Mouse (Mus musculus) intestine, postnatal 0 days (tissue): ENCODE results near the gene Catsper3. TPM values are rescaled to one million over a fixed set of nuclear protein-coding genes. Genes with fewer than 3 reads are reported as not detected.

Source experiments
- ATAC-seq: fragments of 200-750 bp; cut with Nextera tagmentation; 2 replicates; pipeline ENCODE4 v1.8.0; 2017; ENCODE audit warnings: mild to moderate bottlenecking, moderate TSS enrichment, moderate library complexity
- H3K27ac ChIP-seq: fragments of 300-500 bp; sonication (generic); 2 replicates; pipeline ENCODE4 v1.5.1; 2014; ENCODE audit warnings: mild to moderate bottlenecking, low read depth, low read length, moderate library complexity
- H3K27me3 ChIP-seq: fragments of 300-500 bp; sonication (generic); replicated peaks from 2 replicates; pipeline ENCODE4 v1.6.1; 2014; ENCODE audit warnings: low read length, mixed read lengths; ENCODE audit not compliant: control insufficient read depth, insufficient read depth
- H3K36me3 ChIP-seq: fragments of 300-500 bp; sonication (generic); 2 replicates; pipeline ENCODE4 v1.6.1; 2014; ENCODE audit warnings: mild to moderate bottlenecking, moderate library complexity; ENCODE audit not compliant: control insufficient read depth, insufficient read depth
- H3K4me1 ChIP-seq: fragments of 300-500 bp; sonication (generic); replicated peaks from 2 replicates; pipeline ENCODE4 v1.6.1; 2014; ENCODE audit warnings: antibody characterized with exemption, low read length, mixed read lengths; ENCODE audit not compliant: control insufficient read depth, insufficient read depth
- H3K4me2 ChIP-seq: fragments of 300-500 bp; sonication (generic); replicated peaks from 2 replicates; pipeline ENCODE4 v1.6.1; 2014; ENCODE audit warnings: low read depth, mild to moderate bottlenecking, moderate library complexity
- H3K4me3 ChIP-seq: fragments of 300-500 bp; sonication (generic); 2 replicates; pipeline ENCODE4 v1.5.1; 2014; ENCODE audit warnings: low read depth, low read length
- H3K9ac ChIP-seq: fragments of 300-500 bp; sonication (generic); 2 replicates; pipeline ENCODE4 v1.6.1; 2014; ENCODE audit warnings: mild to moderate bottlenecking, low read depth, low read length
- H3K9me3 ChIP-seq: fragments of 300-500 bp; sonication (generic); 2 replicates; pipeline ENCODE4 v1.6.1; 2016; ENCODE audit warnings: mixed run types; ENCODE audit not compliant: control insufficient read depth
- CTCF ChIP-seq: sonication (generic); IDR thresholded peaks from 2 replicates; pipeline ENCODE4 v1.5.1; 2016; ENCODE audit warnings: low read depth, mild to moderate bottlenecking, control low read depth, antibody characterized with exemption, moderate library complexity
- WGBS: fragments of 180-500 bp; shearing (Covaris S2); extraction: QIAGEN DNeasy Blood & Tissue Kit; methylation state at CpG from one replicate; pipeline ENCODE4 v1.1.7; 2014; 5-methylcytosine and 5-hydroxymethylcytosine counted together
- polyA plus RNA-seq: library from polyadenylated mRNA; unstranded; fragments of >200 nt; fragmentation: Nextera tagmentation; extraction: Ambion mirVana; gene quantifications from 2 replicates; pipeline ENCODE4 v1.2.1, GENCODE M21; 2015

Gene Catsper3
- polyA plus RNA-seq, 1 experiment from 2014 or later, result 0.14 TPM

- H3K27ac ChIP-seq, result no peak overlapping the region
- peaks cover 71% of the 10 kb centered on the region for H3K27me3 ChIP-seq
- H3K4me1 ChIP-seq, result no peaks in the 10 kb centered on the region
- WGBS, result 4% methylated on average over 12 of the region's 12 CpGs
- TF ChIP-seq CTCF, result no peak
- H3K36me3 ChIP-seq, result no peaks in the 10 kb centered on the region
- H3K4me3 ChIP-seq, result peak overlapping the region; percentile 59
- no peak for ATAC-seq
- H3K9ac ChIP-seq, result peak overlapping the region; percentile 49
- H3K9me3 ChIP-seq, result no peaks in the 10 kb centered on the region
- peak overlapping the region; percentile 89 for H3K4me2 ChIP-seq
Observed at GRCm38 (mm10) chr13:55829018-55829655, 44.8 kb downstream of the Catsper3 start.

- Histone ChIP-seq H3K4me1 (no peaks in the 10 kb centered on the region), H3K9ac (peak overlapping the region; percentile 64), H3K36me3 (no peaks in the 10 kb centered on the region), H3K27me3 (peaks cover 74% of the 10 kb centered on the region), H3K4me3 (peak overlapping the region; percentile 59), H3K4me2 (peak overlapping the region; percentile 89), H3K9me3 (no peaks in the 10 kb centered on the region), H3K27ac (no peak overlapping the region; the same call in 1 of the 2 replicates)
- no peak for TF ChIP-seq CTCF
- 1% methylated on average over 48 of the region's 48 CpGs for WGBS
- no peak; the same call in 1 of the 2 replicates for ATAC-seq
Observed at GRCm38 (mm10) chr13:55830081-55830832, 45.9 kb downstream of the Catsper3 start.

GRCm38 (mm10) chr13:55830833-55831721, 46.7 kb downstream of the Catsper3 start:
- H3K4me1 ChIP-seq, result no peaks in the 10 kb centered on the region
- no peaks in the 10 kb centered on the region for H3K36me3 ChIP-seq
- peaks cover 74% of the 10 kb centered on the region for H3K27me3 ChIP-seq
- peak; percentile 57 for ATAC-seq
- no peak for TF ChIP-seq CTCF
- no peak overlapping the region; the same call in 1 of the 2 replicates for H3K27ac ChIP-seq
- H3K9ac ChIP-seq, result peak overlapping the region; percentile 64
- H3K9me3 ChIP-seq, result no peaks in the 10 kb centered on the region
- 2% methylated on average over 56 of the region's 82 CpGs for WGBS
- peak overlapping the region; percentile 59 for H3K4me3 ChIP-seq
- peak overlapping the region; percentile 89 for H3K4me2 ChIP-seq

GRCm38 (mm10) chr13:55831722-55832160, 47.4 kb downstream of the Catsper3 start:
- Histone ChIP-seq H3K27ac (no peak overlapping the region), H3K4me2 (peak overlapping the region; percentile 89), H3K27me3 (peaks cover 76% of the 10 kb centered on the region), H3K36me3 (no peaks in the 10 kb centered on the region), H3K4me3 (peak overlapping the region; percentile 59), H3K9ac (no peak overlapping the region), H3K9me3 (no peaks in the 10 kb centered on the region), H3K4me1 (no peaks in the 10 kb centered on the region)
- 14% methylated on average over 25 of the region's 25 CpGs for WGBS
- TF ChIP-seq CTCF, result no peak
- ATAC-seq, result no peak

GRCm38 (mm10) chr13:55832602-55833001, 48.2 kb downstream of the Catsper3 start:
- Histone ChIP-seq H3K36me3 (no peaks in the 10 kb centered on the region), H3K27me3 (peaks cover 79% of the 10 kb centered on the region), H3K9ac (no peak overlapping the region), H3K27ac (no peak overlapping the region), H3K4me1 (no peaks in the 10 kb centered on the region), H3K9me3 (no peaks in the 10 kb centered on the region), H3K4me3 (no peak overlapping the region), H3K4me2 (no peak overlapping the region)
- TF ChIP-seq CTCF, result peak; percentile 23; the same call in 1 of the 2 replicates
- 77% methylated on average over 1 of the region's 1 CpGs for WGBS
- ATAC-seq, result no peak

- no peak for ATAC-seq
- Histone ChIP-seq H3K36me3 (no peaks in the 10 kb centered on the region), H3K9me3 (no peaks in the 10 kb centered on the region), H3K27ac (no peak overlapping the region), H3K4me1 (no peaks in the 10 kb centered on the region), H3K4me2 (no peak overlapping the region), H3K9ac (no peak overlapping the region), H3K4me3 (no peak overlapping the region), H3K27me3 (peaks cover 79% of the 10 kb centered on the region)
- 54% methylated on average over 7 of the region's 7 CpGs for WGBS
- no peak for TF ChIP-seq CTCF
Observed at GRCm38 (mm10) chr13:55833921-55834320, 49.6 kb downstream of the Catsper3 start.
